Mouse (Mus musculus): Measurements from ENCODE around the gene Ctu1.
A peak's percentile ranks its signal among the peaks of the same experiment; 100 is the strongest.
"Not testable (repeated sequence)": the region's sequence is repeated elsewhere in the genome, so short reads cannot be mapped to it uniquely, and the experiment has no call there.

Gene Ctu1

DNA sequence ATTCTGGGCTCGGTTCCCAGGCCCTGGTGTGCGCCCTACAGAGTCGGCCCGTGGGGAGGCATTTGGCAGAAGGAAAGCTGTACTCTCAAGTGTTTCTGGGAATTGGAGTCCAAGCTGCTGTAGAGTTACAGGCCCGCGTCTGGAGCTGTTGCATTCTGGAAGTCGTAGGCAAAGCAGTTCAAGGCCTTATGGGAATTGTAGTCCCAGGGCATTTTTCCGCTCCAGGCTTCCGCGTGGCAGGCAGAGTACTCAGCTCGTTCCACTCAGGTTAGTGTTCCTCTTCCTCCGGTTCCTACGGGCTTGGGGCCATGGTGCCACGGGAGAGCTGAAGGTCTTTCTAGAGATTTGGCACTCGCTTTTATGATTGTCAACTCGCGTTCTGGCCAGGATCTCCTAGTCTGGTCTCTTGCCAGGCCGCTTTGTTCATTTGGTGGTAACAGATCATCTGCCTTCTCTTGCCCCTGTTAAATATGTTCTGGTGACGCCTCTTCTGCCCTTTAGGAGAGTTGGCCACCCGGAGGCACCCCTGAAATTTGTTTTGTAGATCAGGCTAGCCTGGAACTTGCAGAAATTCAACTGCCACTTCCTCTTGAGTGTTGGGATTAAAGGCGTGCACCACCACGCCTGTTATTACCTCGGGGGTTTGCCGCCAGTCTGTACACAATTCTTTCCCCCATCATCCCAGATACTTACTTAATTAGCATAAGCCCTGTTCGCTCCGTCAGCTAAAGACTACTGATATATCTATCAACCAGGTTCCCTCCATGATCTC is at the start of gene Ctu1:
TSS of gene Ctu1 (plus strand) at position 208 of the 772 bp plus-strand sequence.
- peak; percentile 98 for DNase-seq (ENCODE audit: low read depth, low spot score)

GRCm38 (mm10) chr7:43622927-43623326 is 48.9 kb upstream of the Ctu1 start:
- DNase-seq (ENCODE audit: low read depth, low spot score) = no peak

DNA sequence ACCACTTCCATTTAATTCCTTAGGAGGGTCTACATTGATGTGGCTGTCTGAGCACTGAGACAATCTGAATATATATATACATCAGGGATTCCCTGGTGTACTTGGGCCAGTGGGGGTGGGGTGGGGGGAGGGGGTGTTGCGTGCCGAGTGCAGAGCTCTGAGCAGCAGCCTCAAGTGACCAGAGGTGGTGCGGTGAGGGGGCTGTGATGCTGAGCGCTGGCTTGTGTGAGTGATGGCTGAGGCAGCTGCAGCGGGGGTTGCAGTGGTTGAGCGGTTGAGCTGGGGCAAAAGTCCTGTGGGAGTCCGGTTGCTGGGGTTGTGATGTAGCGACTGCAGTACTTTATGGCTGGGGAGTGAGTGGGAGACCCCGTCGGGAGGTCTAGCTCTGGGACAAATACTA is 48.0 kb upstream of the Ctu1 start:
- no peak for DNase-seq (ENCODE audit: low read depth, low spot score)

- no peak for DNase-seq (ENCODE audit: low read depth, low spot score)
Measured at GRCm38 (mm10) chr7:43625065-43625464, 46.8 kb upstream of the Ctu1 start.

- no peak for DNase-seq (ENCODE audit: low read depth, low spot score)
Measured at GRCm38 (mm10) chr7:43625794-43626422, 45.9 kb upstream of the Ctu1 start.

GRCm38 (mm10) chr7:43633940-43634339 is 37.9 kb upstream of the Ctu1 start:
- DNase-seq (ENCODE audit: low read depth, low spot score) = no peak

GRCm38 (mm10) chr7:43634500-43634899 is 37.3 kb upstream of the Ctu1 start, which contains the start of gene Ceacam18:
Ceacam18 (plus strand) TSS chr7:43634707.
- DNase-seq (ENCODE audit: low read depth, low spot score) = no peak

- no peak for DNase-seq (ENCODE audit: low read depth, low spot score)
Measured at GRCm38 (mm10) chr7:43636194-43636593, 35.6 kb upstream of the Ctu1 start.

DNA sequence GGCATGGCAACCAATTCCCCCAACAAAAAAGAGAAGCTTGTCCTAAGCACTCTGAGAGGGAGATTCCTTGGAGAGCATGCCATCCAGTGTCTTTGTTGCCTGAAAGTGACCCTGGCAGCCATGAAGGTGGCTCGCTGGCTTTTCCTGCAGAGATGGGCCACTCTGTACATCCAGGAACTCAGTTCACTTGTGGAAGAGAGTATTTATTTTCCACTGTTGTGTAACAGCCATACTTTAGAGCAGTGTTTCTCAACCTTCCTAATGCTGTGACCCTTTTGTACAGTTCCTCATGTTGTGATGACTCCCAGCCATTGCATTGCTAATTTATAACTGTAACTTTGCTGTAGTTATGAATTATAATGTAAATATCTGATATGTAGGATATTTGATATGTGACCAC is 34.7 kb upstream of the Ctu1 start:
- DNase-seq (ENCODE audit: low read depth, low spot score) = no peak

- DNase-seq (ENCODE audit: low read depth, low spot score) = no peak
Measured at GRCm38 (mm10) chr7:43642587-43642986, 29.2 kb upstream of the Ctu1 start.

DNA sequence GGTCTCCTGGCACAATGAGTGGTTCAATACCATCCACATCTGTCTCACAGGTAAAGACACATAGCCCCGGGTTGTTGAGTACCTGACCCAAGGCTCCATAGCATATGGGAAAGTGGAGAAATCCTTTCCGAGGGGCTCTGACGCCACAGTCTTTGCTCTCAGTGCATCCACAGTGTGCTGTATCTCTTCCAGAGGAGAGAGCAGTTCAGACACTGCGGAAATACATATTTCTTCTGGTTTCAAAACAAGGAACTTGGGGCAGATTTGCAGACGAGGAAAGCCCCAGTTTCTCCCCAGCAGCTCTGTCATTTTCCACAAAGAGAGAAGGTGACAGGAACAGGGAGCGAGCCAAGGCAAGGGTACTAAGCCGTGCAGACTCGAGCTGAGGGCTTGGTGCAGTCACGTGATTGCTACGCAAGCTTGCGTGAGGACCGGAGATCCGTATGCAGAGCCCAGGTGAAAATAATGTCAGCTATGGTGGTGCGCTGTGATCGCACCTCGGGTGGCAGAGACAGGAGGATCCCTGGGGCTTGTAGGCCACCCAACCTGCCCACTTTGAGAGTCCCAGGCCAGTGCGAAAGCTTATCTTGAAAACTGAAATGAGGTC is 28.7 kb upstream of the Ctu1 start:
- DNase-seq (ENCODE audit: low read depth, low spot score) = no peak

DNA sequence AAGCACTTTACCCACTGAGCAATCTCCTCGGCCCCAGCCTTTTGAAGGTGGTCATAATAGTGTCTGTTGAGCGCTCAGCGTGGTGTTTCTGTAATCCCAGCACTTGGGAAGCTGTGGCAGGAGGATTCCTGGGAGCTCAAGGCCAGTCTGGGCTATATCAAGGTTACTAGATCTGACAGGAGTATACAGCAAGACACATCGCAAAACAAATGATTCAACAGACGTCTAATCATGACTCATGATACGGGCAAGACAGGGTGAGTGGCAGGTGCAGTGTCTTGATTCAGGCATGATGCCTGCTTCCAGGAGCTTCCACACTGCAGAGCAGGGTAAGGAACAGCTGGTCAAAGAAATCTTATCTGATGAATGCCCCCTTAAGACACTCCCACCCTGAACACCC is 19.1 kb upstream of the Ctu1 start:
- DNase-seq (ENCODE audit: low read depth, low spot score) = no peak

DNA sequence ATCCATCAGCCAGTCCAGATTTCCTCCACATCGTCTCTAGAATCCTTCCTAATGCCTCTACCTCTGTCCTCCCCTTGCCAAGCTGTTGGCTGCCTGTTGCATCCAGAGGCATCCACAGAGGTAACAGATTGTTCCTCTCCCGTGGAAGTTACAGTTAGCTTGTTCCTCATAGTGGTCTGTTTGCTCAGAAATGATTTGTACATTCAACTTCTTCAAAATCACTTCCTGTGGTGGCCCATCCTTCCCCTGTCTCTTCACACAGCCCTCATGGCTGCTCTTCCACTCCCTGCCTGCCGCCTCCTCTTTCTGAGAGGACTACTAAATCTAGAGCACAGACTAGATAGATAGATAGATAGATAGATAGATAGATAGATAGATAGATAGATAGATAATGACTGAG is 17.3 kb upstream of the Ctu1 start:
- no peak for DNase-seq (ENCODE audit: low read depth, low spot score)

- DNase-seq (ENCODE audit: low read depth, low spot score) = no peak
Measured at GRCm38 (mm10) chr7:43656232-43656631, 15.6 kb upstream of the Ctu1 start.

- DNase-seq (ENCODE audit: low read depth, low spot score) = no peak
Measured at GRCm38 (mm10) chr7:43660002-43660401, 11.8 kb upstream of the Ctu1 start, which contains the start of gene Siglece. Siglece (minus strand) TSS chr7:43660161.

- DNase-seq (ENCODE audit: low read depth, low spot score) = peak; percentile 89
Measured at GRCm38 (mm10) chr7:43662804-43663203, 9.0 kb upstream of the Ctu1 start.

- DNase-seq (ENCODE audit: low read depth, low spot score) = not testable (repeated sequence)
Measured at GRCm38 (mm10) chr7:43667221-43667620, 4.6 kb upstream of the Ctu1 start.

GRCm38 (mm10) chr7:43668582-43668981 is 3.2 kb upstream of the Ctu1 start:
- peak; percentile 41 for DNase-seq (ENCODE audit: low read depth, low spot score)

DNA sequence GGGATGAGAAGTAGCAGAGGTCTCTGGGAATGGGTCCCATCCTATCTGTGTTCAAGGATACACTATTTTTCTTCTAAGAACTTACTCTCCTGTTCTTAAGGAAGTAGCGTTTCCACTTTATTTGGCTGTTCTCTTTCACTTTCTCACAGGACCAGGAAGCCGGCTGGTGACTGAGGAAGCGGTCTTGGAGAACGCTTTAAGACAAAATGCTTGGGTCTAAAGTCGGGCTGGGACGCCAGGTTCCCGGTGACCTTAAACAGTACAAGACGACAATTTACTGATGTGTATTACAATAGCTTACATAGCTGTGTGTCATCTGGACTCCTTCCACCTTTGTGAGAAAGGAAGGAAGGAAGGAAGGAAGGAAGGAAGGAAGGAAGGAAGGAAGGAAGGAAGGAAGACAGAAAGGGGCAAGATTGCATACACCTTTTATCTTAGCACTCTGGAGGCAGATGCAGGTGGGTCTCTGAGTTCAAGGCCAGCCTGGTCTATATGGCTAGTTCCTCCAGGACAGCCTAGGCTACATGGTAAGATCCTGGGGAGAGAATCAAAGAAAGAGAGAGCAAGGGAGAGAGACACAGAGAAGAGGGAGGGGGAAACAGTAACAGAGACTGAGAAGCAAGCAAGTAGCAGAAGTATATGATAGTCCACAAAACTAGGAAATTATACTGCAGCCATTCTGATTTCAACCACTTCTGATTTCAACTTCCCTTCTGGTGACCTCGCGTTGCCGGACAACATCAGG is 580 bp upstream of the Ctu1 start:
- no peak for DNase-seq (ENCODE audit: low read depth, low spot score)

- DNase-seq (ENCODE audit: low read depth, low spot score) = peak; percentile 8
Measured at GRCm38 (mm10) chr7:43672581-43673260, 905 bp downstream of the Ctu1 start.

GRCm38 (mm10) chr7:43675091-43675490 is 3.3 kb downstream of the Ctu1 start:
- no peak for DNase-seq (ENCODE audit: low read depth, low spot score)

Data from 3T3-L1 (cell line).